Mouse (Mus musculus) erythroblast, embryonic 14.5 days (primary cell): ENCODE results near the gene Plg.

Source experiments
- GATA1 ChIP-seq: IDR thresholded peaks from 2 replicates; pipeline ENCODE4 v1.6.1; 2012; ENCODE audit warnings: low read length, inconsistent platforms, mixed read lengths
- TAL1 ChIP-seq: IDR thresholded peaks from 3 replicates; pipeline ENCODE4 v1.6.1; 2012; ENCODE audit warnings: low read length, inconsistent platforms, mixed read lengths

DNA sequence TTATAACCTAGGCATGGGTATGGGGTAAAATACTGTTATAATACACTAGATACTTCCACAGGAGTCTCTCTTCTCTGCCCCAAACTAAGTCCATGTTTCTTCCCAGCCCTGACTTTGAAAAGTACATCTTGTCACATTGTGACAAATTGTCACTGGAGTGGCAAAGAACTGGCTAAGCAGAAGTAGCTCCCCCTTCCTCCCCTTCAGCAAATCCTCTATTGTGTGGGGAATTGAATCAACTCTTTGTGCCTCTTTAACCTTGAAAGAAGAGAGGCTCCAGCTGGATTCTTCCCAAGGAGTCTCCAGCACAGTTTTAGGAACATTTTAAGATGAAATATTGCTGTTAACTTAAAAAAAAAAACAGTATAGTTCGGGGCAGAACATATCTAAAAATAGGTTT is 25.6 kb upstream of the Plg start:
- TF ChIP-seq GATA1 (no peak), TAL1 (no peak)
